Mouse (Mus musculus) Patski (cell line): Measurements from ENCODE around the gene Hypk. TPM values are rescaled to one million over a fixed set of nuclear protein-coding genes. Genes with fewer than 3 reads are reported as not detected.
A peak's percentile ranks its signal among the peaks of the same experiment; 100 is the strongest.
"Not testable (repeated sequence)": the region's sequence is repeated elsewhere in the genome, so short reads cannot be mapped to it uniquely, and the experiment has no call there.

Experiments
- ATAC-seq: fragments of 100-300 bp; one replicate; pipeline ENCODE4 v1.8.0; 2021
- CTCF ChIA-PET: fragments of 350-600 bp; sonication (Branson Sonifier 250); formaldehyde crosslinking; loops from one replicate; lab custom pipeline; 2022; ENCODE audit warnings: inconsistent platforms; lab: Charles Lee
- POLR2A ChIA-PET: fragments of 350-600 bp; sonication (Branson Sonifier 250); formaldehyde crosslinking; loops from one replicate; lab custom pipeline; 2022; ENCODE audit warnings: antibody characterized with exemption, inconsistent platforms; lab: Charles Lee
- DNase-seq: peaks from one replicate; pipeline ENCODE4 v3.0.0-alpha.2; 2011; ENCODE audit warnings: low read depth, low spot score
- H3K27me3 ChIP-seq: fragments of 371-371 bp; one replicate; pipeline ENCODE4 v1.5.1; 2021
- CTCF ChIP-seq: fragments of 100-300 bp; IDR thresholded peaks from one replicate; pipeline ENCODE4 v1.5.1; 2021
- in situ Hi-C: fragments of 300-500 bp; cut with MboI; formaldehyde crosslinking; loops from 3 replicates; pipeline ENCODE4 v1.11.1; 2018; ENCODE audit warnings: low pct_unique_long_range_greater_than_20kb, mixed read lengths
- polyA plus RNA-seq: library from polyadenylated mRNA; unstranded; gene quantifications from one replicate; pipeline ENCODE4 v1.2.3, GENCODE M21; 2021

Hypk gene
- polyA plus RNA-seq, 1 experiment from 2014 or later, result 11.3 TPM

- in situ Hi-C loops, result no loop called here
- TF ChIP-seq CTCF, result no peak
- ATAC-seq (peak; percentile 14), DNase-seq (no peak)
- ChIA-PET POLR2A (no interaction called here), CTCF (no interaction called here)
- H3K27me3 ChIP-seq, result no peaks in the 10 kb centered on the region
Measured at GRCm38 (mm10) chr2:121460071-121460470, 7.0 kb downstream of the Hypk start.

- H3K27me3 ChIP-seq, CTCF ChIA-PET, DNase-seq, in situ Hi-C loops, POLR2A ChIA-PET, ATAC-seq: not testable (repeated sequence)
Measured at GRCm38 (mm10) chr2:121468982-121469381, 15.9 kb downstream of the Hypk start.

DNA sequence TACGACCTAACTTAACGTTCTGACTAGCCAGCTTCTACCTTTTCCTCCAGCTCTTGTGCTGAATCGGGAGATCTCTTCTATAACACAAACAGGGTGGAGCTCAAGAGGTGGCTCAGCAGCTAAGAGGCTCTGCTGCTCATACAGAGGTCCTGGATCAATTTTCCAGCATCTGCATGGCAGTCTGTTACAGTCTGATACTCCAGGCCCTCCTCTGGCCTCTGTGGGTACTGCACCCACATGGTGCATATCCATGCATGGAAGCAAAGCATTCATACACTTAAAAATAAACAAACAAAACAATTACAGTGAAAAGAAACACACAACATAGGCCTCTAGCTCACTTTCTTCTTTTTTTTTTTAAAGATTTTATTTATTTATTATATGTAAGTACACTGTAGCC lies 19.7 kb downstream of the Hypk start:
- DNase-seq, CTCF ChIA-PET, H3K27me3 ChIP-seq, ATAC-seq, in situ Hi-C loops: not testable (repeated sequence)
- POLR2A ChIA-PET, result interaction anchor here (0.6 to 0.7 kb wide), 3 partner anchors 34 to 51 kb away, joined by 3 to 4 read pairs (median 3); no protein-coding TSS in a partner anchor

GRCm38 (mm10) chr2:121473301-121474179 lies 20.4 kb downstream of the Hypk start, which contains the start of gene Mfap1b:
Mfap1b (minus strand) TSS chr2:121474067.
- DNase-seq, CTCF ChIA-PET: not testable (repeated sequence)
- POLR2A ChIA-PET, result interaction anchor here (0.7 to 1.4 kb wide), 3 partner anchors 60 to 184 kb away, joined by 3 to 5 read pairs (median 4); partner anchors contain the start of genes Catsper2, Map1a and Pdia3

DNA sequence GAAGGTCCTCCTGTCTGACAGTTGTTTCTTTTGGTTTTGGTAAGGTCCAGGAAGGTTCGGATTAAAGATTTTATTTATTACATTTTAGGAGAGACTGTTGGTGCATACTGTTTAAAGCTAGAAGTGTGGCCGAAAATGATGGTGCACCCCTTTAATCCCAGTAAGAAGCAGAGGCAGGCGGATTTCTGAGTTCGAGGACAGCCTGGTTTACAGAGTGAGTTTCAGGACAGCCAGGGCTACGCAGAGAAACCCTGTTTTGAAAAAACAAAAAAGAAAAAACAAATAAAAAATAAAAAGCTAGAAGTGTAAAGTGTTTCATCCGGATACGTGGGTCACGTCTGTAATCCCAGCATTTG lies 21.1 kb downstream of the Hypk start:
- in situ Hi-C loops, result no loop called here
- DNase-seq, result no peak
- H3K27me3 ChIP-seq, result no peaks in the 10 kb centered on the region
- POLR2A ChIA-PET, result interaction anchor here (0.7 to 1.4 kb wide), 3 partner anchors 60 to 185 kb away, joined by 3 to 5 read pairs (median 4); partner anchors contain the start of genes Catsper2, Map1a and Pdia3
- CTCF ChIA-PET, result no interaction called here
- TF ChIP-seq CTCF, result no peak
- ATAC-seq, result peak; percentile 26

More at GRCm38 (mm10) chr2:121473301-121474179, 20.4 kb downstream of the Hypk start, which contains the start of gene Mfap1b:
- in situ Hi-C loops, H3K27me3 ChIP-seq: not testable (repeated sequence)
- ATAC-seq, result peak; percentile 89

GRCm38 (mm10) chr2:121475306-121475705 lies 22.2 kb downstream of the Hypk start:
- H3K27me3 ChIP-seq, ATAC-seq, POLR2A ChIA-PET, DNase-seq, CTCF ChIA-PET: not testable (repeated sequence)
- in situ Hi-C loops, result loop anchor here (5.0 kb wide), 1 partner anchor 68 kb away; no protein-coding TSS in a partner anchor

DNA sequence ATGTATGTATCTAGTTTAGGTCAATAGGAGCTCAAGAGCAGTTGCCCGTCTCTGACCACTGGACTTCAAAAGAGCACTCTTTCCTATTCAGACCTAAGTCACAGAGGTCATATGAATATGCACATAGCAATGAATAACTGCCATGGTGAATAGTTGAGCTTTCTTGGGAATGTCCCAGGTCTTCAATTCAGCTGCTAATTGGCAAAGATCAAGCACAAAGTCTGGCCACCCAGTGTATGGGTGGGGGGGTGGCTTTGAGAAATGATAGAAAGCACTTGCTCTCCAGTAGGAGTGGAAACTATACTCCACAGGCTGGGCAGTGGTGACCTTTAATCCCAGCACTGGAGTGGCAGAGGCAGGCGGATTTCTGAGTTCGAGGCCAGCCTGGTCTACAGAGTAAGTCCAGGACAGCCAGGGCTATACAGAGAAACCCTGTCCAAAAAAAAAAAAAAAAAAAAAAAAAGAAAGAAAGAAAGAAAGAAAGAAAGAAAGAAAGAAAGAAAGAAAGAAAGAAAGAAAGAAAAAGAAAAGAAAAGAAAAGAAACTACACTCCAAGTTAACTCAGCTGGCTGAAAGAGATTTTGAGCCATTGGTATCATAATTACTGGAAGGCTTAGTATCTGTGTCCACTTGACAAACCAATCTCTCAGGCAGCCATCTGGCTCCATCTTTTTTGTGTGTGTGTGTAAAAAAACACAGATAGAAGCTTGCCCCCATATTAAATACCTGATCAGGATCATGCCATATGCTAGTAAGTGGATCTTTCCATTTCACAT lies 24.6 kb downstream of the Hypk start:
- in situ Hi-C loops, result loop anchor here (5.0 kb wide), 1 partner anchor 70 kb away; no protein-coding TSS in a partner anchor
- TF ChIP-seq CTCF, result no peak
- ChIA-PET CTCF (no interaction called here), POLR2A (no interaction called here)
- no peak for DNase-seq
- no peak for ATAC-seq
- H3K27me3 ChIP-seq, result no peaks in the 10 kb centered on the region

- peak; percentile 83 for TF ChIP-seq CTCF
Measured at GRCm38 (mm10) chr2:121480498-121480897, 27.4 kb downstream of the Hypk start.

DNA sequence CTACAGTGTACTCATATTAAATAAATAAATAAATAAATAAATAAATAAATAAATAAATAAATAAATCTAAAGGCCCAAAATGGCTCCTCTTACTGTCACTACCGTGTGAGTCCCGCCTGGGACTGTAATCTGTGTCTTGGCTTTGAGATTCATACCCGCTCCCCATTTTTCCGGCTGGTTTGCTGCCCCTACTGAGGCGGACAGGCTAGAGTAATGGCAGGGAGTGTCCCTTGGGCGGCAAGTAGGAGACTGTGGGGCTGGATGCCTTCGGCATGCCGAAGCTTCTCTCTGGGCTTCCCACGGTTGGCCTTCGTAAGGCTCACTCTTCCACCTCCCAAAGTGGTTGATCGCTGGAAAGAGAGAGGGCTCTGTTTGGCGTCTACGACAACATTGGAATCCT lies 27.8 kb downstream of the Hypk start:
- DNase-seq, in situ Hi-C loops, POLR2A ChIA-PET, H3K27me3 ChIP-seq, ATAC-seq: not testable (repeated sequence)
- CTCF ChIA-PET, result interaction anchor here (0.6 to 1.0 kb wide), 2 partner anchors 22 to 46 kb away, joined by 3 to 4 read pairs; no protein-coding TSS in a partner anchor

More at GRCm38 (mm10) chr2:121480498-121480897, 27.4 kb downstream of the Hypk start:
- H3K27me3 ChIP-seq, result no peaks in the 10 kb centered on the region
- ChIA-PET POLR2A (no interaction called here), CTCF (interaction anchor here (0.6 to 1.0 kb wide), 2 partner anchors 22 to 46 kb away, joined by 3 to 4 read pairs; no protein-coding TSS in a partner anchor)
- ATAC-seq (no peak), DNase-seq (no peak)
- in situ Hi-C loops, result no loop called here

DNA sequence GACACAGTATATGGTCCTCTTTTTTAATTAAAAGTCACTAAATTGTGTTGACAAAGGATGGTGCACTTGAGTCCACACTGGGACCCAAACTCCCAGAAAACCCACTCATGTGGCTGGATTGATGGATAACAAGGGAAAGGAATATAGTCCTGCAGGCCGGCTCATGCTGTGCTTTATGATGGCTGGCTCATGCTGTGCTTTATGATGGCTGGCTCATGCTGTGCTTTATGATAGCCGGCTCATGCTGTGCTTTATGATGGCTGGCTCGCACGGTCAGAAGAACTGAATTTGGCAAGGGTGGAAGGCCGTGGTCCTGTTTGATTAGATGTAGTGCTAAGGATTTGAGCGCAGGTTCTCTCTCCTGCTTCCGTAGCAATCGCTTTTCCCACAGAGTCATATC lies 30.5 kb downstream of the Hypk start:
- no peak for ATAC-seq
- ChIA-PET CTCF (interaction anchor here (1.5 kb wide), 1 partner anchor 8 kb away, joined by 3 read pairs; no protein-coding TSS in a partner anchor), POLR2A (interaction anchor here (0.6 kb wide), 1 partner anchor 1158 kb away, joined by 3 read pairs; no protein-coding TSS in a partner anchor)
- no peak for DNase-seq
- no peaks in the 10 kb centered on the region for H3K27me3 ChIP-seq
- in situ Hi-C loops, result no loop called here
- no peak for TF ChIP-seq CTCF

DNA sequence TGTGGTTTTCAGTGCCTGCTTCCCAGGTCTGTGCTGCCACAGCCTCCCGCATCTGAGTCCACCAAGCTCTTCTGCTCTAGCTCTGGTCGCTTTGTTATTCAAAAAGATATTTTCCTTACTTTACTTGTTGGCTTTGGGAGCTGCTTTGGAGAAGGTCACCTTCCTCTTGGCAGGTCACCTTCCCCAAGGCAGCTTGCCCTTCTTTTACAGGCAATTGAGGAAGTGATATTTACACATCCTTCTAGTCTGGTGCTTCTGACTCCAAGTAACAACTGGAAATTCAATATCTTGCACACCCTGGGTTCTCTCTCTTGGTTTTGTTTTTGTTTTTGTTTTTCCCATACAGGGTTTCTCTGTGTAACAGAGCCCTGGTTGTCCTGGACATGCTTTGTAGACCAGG lies 31.3 kb downstream of the Hypk start:
- CTCF ChIA-PET, DNase-seq, H3K27me3 ChIP-seq, ATAC-seq, in situ Hi-C loops, POLR2A ChIA-PET: not testable (repeated sequence)

- DNase-seq, H3K27me3 ChIP-seq, in situ Hi-C loops, ATAC-seq, CTCF ChIA-PET, POLR2A ChIA-PET: not testable (repeated sequence)
Measured at GRCm38 (mm10) chr2:121501550-121501949, 48.5 kb downstream of the Hypk start.

GRCm38 (mm10) chr2:121505942-121506882 lies 53.1 kb downstream of the Hypk start, which contains the start of the genes Mfap1a and Wdr76:
Mfap1a (minus strand) TSS chr2:121506665.
Wdr76 (plus strand) TSS chr2:121506723.
- ATAC-seq (peak; percentile 80), DNase-seq (peak; percentile 48)
- CTCF ChIA-PET, POLR2A ChIA-PET, H3K27me3 ChIP-seq, in situ Hi-C loops: not testable (repeated sequence)
